Mouse (Mus musculus) forebrain, embryonic 15.5 days (tissue): ENCODE data around the gene Capsl. TPM values are rescaled to one million over a fixed set of nuclear protein-coding genes. Genes with fewer than 3 reads are reported as not detected.

Source experiments
- ATAC-seq: fragments of 200-750 bp; cut with Nextera tagmentation; replicated peaks from 2 replicates; pipeline ENCODE4 v1.8.0; 2017; ENCODE audit warnings: mild to moderate bottlenecking, moderate TSS enrichment, moderate library complexity
- H3K27ac ChIP-seq: fragments of 300-500 bp; sonication (generic); replicated peaks from 2 replicates; pipeline ENCODE4 v1.5.1; 2015; ENCODE audit warnings: mild to moderate bottlenecking, inconsistent platforms
- H3K27me3 ChIP-seq: fragments of 300-500 bp; sonication (generic); 2 replicates; pipeline ENCODE4 v1.6.1; 2015; ENCODE audit warnings: inconsistent platforms
- H3K36me3 ChIP-seq: fragments of 300-500 bp; sonication (generic); 2 replicates; pipeline ENCODE4 v1.6.1; 2015; ENCODE audit warnings: mild to moderate bottlenecking, inconsistent platforms
- H3K4me1 ChIP-seq: fragments of 300-500 bp; sonication (generic); 2 replicates; pipeline ENCODE4 v1.6.1; 2015; ENCODE audit warnings: inconsistent platforms
- H3K4me2 ChIP-seq: fragments of 300-500 bp; sonication (generic); replicated peaks from 2 replicates; pipeline ENCODE4 v1.6.1; 2015; ENCODE audit warnings: mild to moderate bottlenecking, inconsistent platforms
- H3K4me3 ChIP-seq: fragments of 300-500 bp; sonication (generic); 2 replicates; pipeline ENCODE4 v1.5.1; 2015; ENCODE audit warnings: mild to moderate bottlenecking, inconsistent platforms
- H3K9ac ChIP-seq: fragments of 300-500 bp; sonication (generic); replicated peaks from 2 replicates; pipeline ENCODE4 v1.6.1; 2015; ENCODE audit warnings: mild to moderate bottlenecking, inconsistent platforms
- H3K9me3 ChIP-seq: fragments of 300-500 bp; sonication (generic); 2 replicates; pipeline ENCODE4 v1.6.1; 2016; ENCODE audit warnings: inconsistent platforms
- WGBS: fragments of 180-500 bp; shearing (Covaris S2); methylation state at CpG from one replicate; pipeline ENCODE4 v1.1.7; 2015; ENCODE audit warnings: mixed read lengths; 5-methylcytosine and 5-hydroxymethylcytosine counted together
- polyA plus RNA-seq: library from polyadenylated mRNA; unstranded; fragments of >200 nt; fragmentation: Nextera tagmentation; extraction: Ambion mirVana; gene quantifications from 2 replicates; pipeline ENCODE4 v1.2.1, GENCODE M21; 2015

Gene Capsl
- polyA plus RNA-seq, 1 experiment from 2014 or later = 2.7 TPM

- no peak overlapping the region for H3K9ac ChIP-seq
- H3K4me3 ChIP-seq = no peak overlapping the region
- no peaks in the 10 kb centered on the region for H3K4me1 ChIP-seq
- H3K9me3 ChIP-seq = no peaks in the 10 kb centered on the region
- H3K27me3 ChIP-seq = no peaks in the 10 kb centered on the region
- no peaks in the 10 kb centered on the region for H3K36me3 ChIP-seq
- 76% methylated on average over 3 of the region's 3 CpGs for WGBS
- no peak overlapping the region for H3K4me2 ChIP-seq
- H3K27ac ChIP-seq = no peak overlapping the region
- ATAC-seq = no peak
These were observed 36.8 kb downstream of the Capsl start for GRCm38 (mm10) chr15:9472618-9473017.

DNA sequence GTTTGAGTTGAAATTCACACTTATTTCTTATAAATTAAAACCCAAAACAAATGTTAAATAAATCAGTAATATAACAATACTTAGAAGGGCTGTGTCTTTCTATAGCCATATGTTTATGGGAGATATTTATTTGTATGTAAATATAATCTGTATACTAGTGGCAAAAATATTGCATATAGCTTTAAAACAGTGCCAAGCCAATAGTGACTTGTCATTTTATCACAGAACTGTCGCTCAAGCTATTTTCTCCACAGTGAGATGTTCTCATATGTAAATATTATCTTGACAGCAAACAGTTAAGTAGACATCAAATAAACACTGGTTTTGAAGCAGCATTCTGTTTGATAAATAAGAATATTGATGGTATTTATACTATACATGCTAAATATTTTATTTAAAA is 37.4 kb downstream of the Capsl start:
- Histone ChIP-seq H3K4me3 (no peak overlapping the region), H3K4me1 (no peaks in the 10 kb centered on the region), H3K36me3 (no peaks in the 10 kb centered on the region), H3K4me2 (no peak overlapping the region), H3K9me3 (no peaks in the 10 kb centered on the region), H3K27ac (no peak overlapping the region), H3K27me3 (no peaks in the 10 kb centered on the region), H3K9ac (no peak overlapping the region)
- WGBS = 74% methylated on average over 1 of the region's 1 CpGs
- ATAC-seq = no peak

- Histone ChIP-seq H3K4me1 (no peaks in the 10 kb centered on the region), H3K36me3 (no peaks in the 10 kb centered on the region), H3K9me3 (no peaks in the 10 kb centered on the region), H3K4me3 (no peak overlapping the region), H3K9ac (no peak overlapping the region), H3K27me3 (no peaks in the 10 kb centered on the region), H3K27ac (no peak overlapping the region), H3K4me2 (no peak overlapping the region)
- WGBS = 94% methylated on average over 2 of the region's 2 CpGs
- no peak for ATAC-seq
These were observed 53.7 kb downstream of the Capsl start for GRCm38 (mm10) chr15:9489417-9490118.

DNA sequence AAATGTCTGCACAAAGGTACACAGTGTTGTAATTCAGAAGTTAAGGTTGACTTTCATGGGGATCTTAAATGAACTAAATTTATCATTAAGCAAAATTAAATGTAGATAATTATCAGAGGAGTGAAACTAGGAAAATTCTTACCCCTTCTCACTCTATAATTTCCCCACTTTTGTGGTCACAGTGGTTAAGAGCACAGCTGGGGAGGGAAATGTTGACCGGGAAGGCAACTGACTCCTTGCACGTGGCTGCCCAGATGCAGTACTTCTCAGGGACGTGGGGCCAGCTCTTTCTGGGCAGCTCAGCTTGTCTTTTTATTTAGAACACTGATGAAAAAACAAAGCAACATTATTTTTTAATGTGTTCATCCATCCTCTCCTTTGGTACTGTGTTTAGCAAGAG is 56.2 kb downstream of the Capsl start:
- no peaks in the 10 kb centered on the region for H3K9me3 ChIP-seq
- WGBS = 86% methylated on average over 3 of the region's 3 CpGs
- H3K36me3 ChIP-seq = no peaks in the 10 kb centered on the region
- no peak overlapping the region for H3K4me2 ChIP-seq
- no peak overlapping the region for H3K4me3 ChIP-seq
- ATAC-seq = no peak
- no peaks in the 10 kb centered on the region for H3K4me1 ChIP-seq
- H3K27me3 ChIP-seq = no peaks in the 10 kb centered on the region
- H3K9ac ChIP-seq = no peak overlapping the region
- H3K27ac ChIP-seq = no peak overlapping the region

Other genes with a start within 250 kb of the Capsl start
- gene Ugt3a1, start 159.1 kb upstream of the Capsl start, polyA plus RNA-seq = not detected in 2 replicates
- not detected in 2 replicates for gene Ugt3a2, start 100.5 kb upstream of the Capsl start, polyA plus RNA-seq
- not detected in 2 replicates for gene Il7r, start 94.1 kb downstream of the Capsl start, polyA plus RNA-seq